Mouse (Mus musculus) stomach, embryonic 16.5 days (tissue): ENCODE results near the gene Cers5. TPM values are rescaled to one million over a fixed set of nuclear protein-coding genes. Genes with fewer than 3 reads are reported as not detected.

Experiments used
- ATAC-seq: fragments of 200-750 bp; cut with Nextera tagmentation; 2 replicates; pipeline ENCODE4 v1.8.0; 2017; ENCODE audit warnings: moderate number of reproducible peaks, moderate TSS enrichment; ENCODE audit not compliant: insufficient read depth, low FRiP score
- H3K27ac ChIP-seq: fragments of 300-500 bp; sonication (generic); 2 replicates; pipeline ENCODE4 v1.5.1; 2014; ENCODE audit warnings: low read length
- H3K27me3 ChIP-seq: fragments of 300-500 bp; sonication (generic); 2 replicates; pipeline ENCODE4 v1.6.1; 2014; ENCODE audit warnings: low read length, control low read depth, mixed read lengths; ENCODE audit not compliant: control insufficient read depth, insufficient read depth
- H3K36me3 ChIP-seq: fragments of 300-500 bp; sonication (generic); 2 replicates; pipeline ENCODE4 v1.6.1; 2014; ENCODE audit warnings: low read length; ENCODE audit not compliant: control insufficient read depth, insufficient read depth
- H3K4me1 ChIP-seq: fragments of 300-500 bp; sonication (generic); 2 replicates; pipeline ENCODE4 v1.6.1; 2014; ENCODE audit warnings: low read length, control low read depth, mixed read lengths; ENCODE audit not compliant: control insufficient read depth, insufficient read depth
- H3K4me2 ChIP-seq: fragments of 300-500 bp; sonication (generic); 2 replicates; pipeline ENCODE4 v1.6.1; 2014; ENCODE audit warnings: low read depth, low read length, mixed read lengths
- H3K4me3 ChIP-seq: fragments of 300-500 bp; sonication (generic); replicated peaks from 2 replicates; pipeline ENCODE4 v1.5.1; 2014; ENCODE audit warnings: mild to moderate bottlenecking, low read length
- H3K9ac ChIP-seq: fragments of 300-500 bp; sonication (generic); 2 replicates; pipeline ENCODE4 v1.6.1; 2014; ENCODE audit warnings: low read length
- H3K9me3 ChIP-seq: fragments of 300-500 bp; sonication (generic); replicated peaks from 2 replicates; pipeline ENCODE4 v1.6.1; 2016; ENCODE audit warnings: low read length, control low read depth; ENCODE audit not compliant: control insufficient read depth
- WGBS: fragments of 180-500 bp; shearing (Covaris S2); extraction: QIAGEN DNeasy Blood & Tissue Kit; methylation state at CpG from one replicate; pipeline ENCODE4 v1.1.7; 2014; 5-methylcytosine and 5-hydroxymethylcytosine counted together
- polyA plus RNA-seq: library from polyadenylated mRNA; unstranded; fragments of >200 nt; fragmentation: Nextera tagmentation; extraction: Ambion mirVana; gene quantifications from 2 replicates; pipeline ENCODE4 v1.2.1, GENCODE M21; 2015

The Cers5 gene
- polyA plus RNA-seq, 1 experiment from 2014 or later, result 62.1 TPM

- 9% methylated on average over 16 of the region's 16 CpGs for WGBS
- H3K9ac ChIP-seq, result peak overlapping the region; percentile 65
- H3K27me3 ChIP-seq, result no peaks in the 10 kb centered on the region
- H3K27ac ChIP-seq, result peak overlapping the region; percentile 88
- peak overlapping the region; percentile 91 for H3K4me3 ChIP-seq
- ATAC-seq, result peak; percentile 31
- H3K4me2 ChIP-seq, result peak overlapping the region; percentile 75
- H3K4me1 ChIP-seq, result peaks cover 25% of the 10 kb centered on the region
- H3K36me3 ChIP-seq, result peaks cover 14% of the 10 kb centered on the region
- H3K9me3 ChIP-seq, result peaks cover 5% of the 10 kb centered on the region; the same call in 1 of the 2 replicates
These were observed 48.2 kb downstream of the Cers5 start for GRCm38 (mm10) chr15:99724292-99725021.

DNA sequence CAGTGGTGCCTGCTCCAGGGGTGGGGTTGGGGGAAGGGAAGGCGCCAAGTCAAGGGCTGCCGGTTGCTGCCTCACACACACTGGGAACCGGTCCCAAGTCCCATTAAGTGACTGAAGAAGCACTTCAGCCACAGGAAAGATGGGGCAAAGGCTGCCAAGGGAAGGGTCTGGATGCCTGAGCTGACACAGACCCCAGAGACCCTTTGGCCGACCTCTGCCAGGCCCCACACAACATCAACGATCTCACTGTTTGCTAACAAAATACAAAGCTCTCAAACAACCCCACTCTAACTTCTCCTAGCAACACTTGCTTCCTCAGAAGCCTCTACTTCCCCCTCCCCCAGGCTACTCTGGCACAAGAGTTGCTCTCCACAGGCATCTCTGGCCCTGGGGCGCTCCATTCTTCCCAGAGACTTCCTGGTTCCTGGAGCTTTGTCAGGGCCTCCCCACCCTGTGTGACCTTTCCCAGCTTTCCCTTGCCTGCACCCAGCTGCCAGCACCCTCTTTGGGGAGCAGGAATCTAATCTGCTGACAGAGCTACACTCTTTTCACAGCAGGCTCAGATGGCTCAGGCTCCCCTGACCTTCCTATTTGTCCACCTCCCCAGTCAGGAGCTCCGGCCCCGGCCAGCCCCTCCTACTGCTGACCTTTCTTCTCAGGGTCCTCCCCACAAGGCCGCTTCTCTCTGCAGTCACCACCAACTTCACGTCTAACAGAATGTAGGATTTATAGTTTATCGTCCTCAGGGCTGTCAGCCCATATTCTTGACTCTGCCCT lies 49.0 kb downstream of the Cers5 start:
- Histone ChIP-seq H3K27ac (peak overlapping the region; percentile 88), H3K36me3 (peaks cover 9% of the 10 kb centered on the region), H3K9me3 (0 out of 2 replicates have a peak, but pooled peaks cover under 1% of the 10 kb centered on the region), H3K4me1 (peaks cover 25% of the 10 kb centered on the region), H3K4me3 (0 out of 2 replicates have a peak overlapping the region, but pooled peaks have one; percentile 91), H3K4me2 (peak overlapping the region; percentile 75), H3K27me3 (no peaks in the 10 kb centered on the region), H3K9ac (peak overlapping the region; percentile 65)
- WGBS, result 25% methylated on average over 11 of the region's 11 CpGs
- peak; percentile 14; the same call in 1 of the 2 replicates for ATAC-seq

- H3K4me2 ChIP-seq, result no peak overlapping the region
- H3K9ac ChIP-seq, result 0 out of 2 replicates have a peak overlapping the region, but pooled peaks have one; percentile 13
- peak overlapping the region; percentile 88 for H3K27ac ChIP-seq
- H3K36me3 ChIP-seq, result peaks cover 6% of the 10 kb centered on the region; the same call in 1 of the 2 replicates
- no peak overlapping the region for H3K4me3 ChIP-seq
- ATAC-seq, result no peak
- H3K27me3 ChIP-seq, result no peaks in the 10 kb centered on the region
- WGBS, result 61% methylated on average over 10 of the region's 10 CpGs
- peaks cover 25% of the 10 kb centered on the region for H3K4me1 ChIP-seq
- no peaks in the 10 kb centered on the region for H3K9me3 ChIP-seq
These were observed 49.6 kb downstream of the Cers5 start for GRCm38 (mm10) chr15:99723120-99723514.

DNA sequence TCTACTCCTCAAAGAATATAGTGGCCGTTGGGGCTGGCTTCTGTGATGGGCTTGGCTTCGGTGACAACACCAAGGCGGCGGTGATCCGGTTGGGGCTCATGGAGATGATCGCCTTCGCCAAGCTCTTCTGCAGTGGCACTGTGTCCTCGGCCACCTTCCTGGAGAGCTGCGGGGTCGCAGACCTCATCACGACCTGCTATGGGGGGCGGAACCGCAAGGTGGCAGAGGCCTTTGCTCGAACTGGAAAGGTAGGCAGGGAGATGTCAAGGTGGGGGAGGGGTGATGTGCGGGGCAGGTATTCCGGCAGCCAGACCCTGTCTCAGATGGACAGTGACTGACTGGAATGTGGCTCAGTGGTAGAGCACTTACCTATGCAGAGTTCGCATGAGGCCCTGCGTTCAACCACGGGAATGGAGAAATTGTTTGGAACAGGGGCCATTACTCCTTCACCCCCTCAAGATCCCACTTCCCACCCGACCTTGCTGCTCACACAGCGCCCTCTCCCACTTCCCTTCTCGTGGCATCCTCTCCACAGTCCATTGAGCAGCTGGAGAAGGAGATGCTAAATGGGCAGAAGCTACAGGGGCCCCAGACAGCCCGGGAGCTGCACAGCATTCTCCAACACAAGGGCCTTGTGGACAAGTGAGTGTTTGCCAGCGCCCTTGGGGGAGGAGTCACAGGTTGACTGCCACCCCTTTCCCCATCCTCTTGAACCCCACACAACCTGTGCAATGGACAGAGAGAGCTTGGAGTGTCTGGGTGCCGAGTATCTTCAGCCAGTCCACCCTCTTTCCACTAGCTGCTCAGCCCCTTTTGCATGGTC lies 50.6 kb downstream of the Cers5 start:
- no peaks in the 10 kb centered on the region for H3K9me3 ChIP-seq
- no peak overlapping the region for H3K4me3 ChIP-seq
- H3K36me3 ChIP-seq, result no peaks in the 10 kb centered on the region
- H3K27ac ChIP-seq, result no peak overlapping the region
- no peaks in the 10 kb centered on the region for H3K27me3 ChIP-seq
- WGBS, result 77% methylated on average over 25 of the region's 25 CpGs
- no peak overlapping the region for H3K4me2 ChIP-seq
- ATAC-seq, result no peak
- no peak overlapping the region; the same call in 1 of the 2 replicates for H3K9ac ChIP-seq
- H3K4me1 ChIP-seq, result peaks cover 25% of the 10 kb centered on the region

DNA sequence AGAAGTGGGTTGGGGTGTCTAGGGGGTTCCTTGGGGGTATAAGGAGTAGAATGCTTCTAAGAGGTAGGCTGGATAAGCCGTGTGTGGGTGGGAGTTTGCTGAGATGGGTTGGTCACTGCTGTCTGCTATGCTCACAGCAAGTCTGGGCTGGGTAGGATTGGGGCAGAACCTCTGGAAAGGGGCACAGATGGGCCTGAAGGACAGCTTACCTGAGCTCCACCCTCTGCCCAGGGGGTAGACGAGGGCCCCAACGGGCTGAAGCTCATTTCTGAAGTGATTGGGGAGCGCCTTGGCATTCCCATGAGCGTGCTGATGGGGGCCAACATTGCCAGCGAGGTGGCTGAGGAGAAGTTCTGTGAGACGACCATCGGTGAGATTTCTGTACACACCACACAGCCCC lies 52.8 kb downstream of the Cers5 start:
- Histone ChIP-seq H3K9ac (no peak overlapping the region), H3K4me1 (peaks cover 19% of the 10 kb centered on the region), H3K9me3 (no peaks in the 10 kb centered on the region), H3K4me3 (no peak overlapping the region), H3K27ac (no peak overlapping the region), H3K4me2 (no peak overlapping the region), H3K27me3 (no peaks in the 10 kb centered on the region), H3K36me3 (no peaks in the 10 kb centered on the region)
- no peak for ATAC-seq
- WGBS, result 70% methylated on average over 8 of the region's 8 CpGs

DNA sequence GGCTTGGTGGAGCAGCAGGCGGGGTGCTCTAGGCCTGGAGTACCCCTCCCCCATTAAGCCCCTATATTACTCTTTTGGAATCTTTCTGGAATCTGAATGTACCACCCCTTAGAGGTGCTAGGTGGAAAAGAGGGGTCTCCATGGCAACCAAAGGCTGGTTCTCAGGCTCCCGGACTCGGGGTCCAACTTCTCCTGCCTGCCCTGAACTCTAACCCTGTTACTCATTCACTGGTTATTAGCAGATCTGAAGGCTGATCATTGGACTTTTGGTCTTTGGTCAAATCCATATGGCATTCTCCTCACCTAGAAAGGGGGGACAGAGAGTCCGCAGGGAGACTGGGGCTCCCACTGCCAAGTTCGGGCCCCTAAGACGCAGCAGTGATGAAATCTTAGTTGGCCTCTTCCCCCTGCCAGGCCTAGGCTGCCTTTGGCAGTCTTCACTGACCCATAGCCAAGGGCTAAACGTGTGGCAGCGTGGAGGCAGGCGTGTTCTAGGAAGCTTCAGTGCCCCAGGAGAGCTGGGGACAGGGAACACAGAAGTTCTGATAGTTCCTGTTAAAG lies 54.1 kb downstream of the Cers5 start:
- Histone ChIP-seq H3K27ac (no peak overlapping the region), H3K4me2 (no peak overlapping the region), H3K9me3 (no peaks in the 10 kb centered on the region), H3K4me1 (peaks cover 6% of the 10 kb centered on the region), H3K36me3 (0 out of 2 replicates have a peak, but pooled peaks cover 7% of the 10 kb centered on the region), H3K27me3 (no peaks in the 10 kb centered on the region), H3K9ac (no peak overlapping the region), H3K4me3 (no peak overlapping the region)
- no peak for ATAC-seq
- WGBS, result 87% methylated on average over 9 of the region's 9 CpGs

- no peak within 1 kb of the TSS for H3K27ac ChIP-seq
These were observed 55.0 kb downstream of the Cers5 start, which contains the start of gene Gpd1 for GRCm38 (mm10) chr15:99717386-99718334. Gene Gpd1, plus strand, starts transcription at chr15:99717515.

More at GRCm38 (mm10) chr15:99717386-99718334, 55.0 kb downstream of the Cers5 start, which contains the start of gene Gpd1:
- Histone ChIP-seq H3K9ac (peak within 1 kb of the TSS; percentile 48), H3K4me1 (no peaks in the 10 kb centered on the region), H3K27me3 (no peaks in the 10 kb centered on the region), H3K36me3 (0 out of 2 replicates have a peak, but pooled peaks cover 7% of the 10 kb centered on the region), H3K4me2 (no peak within 1 kb of the TSS), H3K9me3 (no peaks in the 10 kb centered on the region), H3K4me3 (no peak within 1 kb of the TSS)
- WGBS, result 63% methylated on average over 25 of the region's 26 CpGs
- 0 out of 2 replicates have a peak, but pooled peaks have one; percentile 27 for ATAC-seq
